Mouse (Mus musculus) right cerebral cortex, postnatal 4 days (tissue): ENCODE measurements around the gene Zfp566.
"Not testable (repeated sequence)": the region's sequence is repeated elsewhere in the genome, so short reads cannot be mapped to it uniquely, and the experiment has no call there.

ENCODE experiments used
- DNase-seq: peaks from one replicate; pipeline ENCODE4 v3.0.0-alpha.2; 2022

The Zfp566 gene

GRCm38 (mm10) chr7:30090092-30090969, at the start of gene Zfp566, which contains the start of gene Gm26920:
Gene Zfp566 (minus strand): TSS chr7:30090527.
Gene Gm26920 (minus strand): TSS chr7:30090410.
- DNase-seq: peak; percentile 92

DNA sequence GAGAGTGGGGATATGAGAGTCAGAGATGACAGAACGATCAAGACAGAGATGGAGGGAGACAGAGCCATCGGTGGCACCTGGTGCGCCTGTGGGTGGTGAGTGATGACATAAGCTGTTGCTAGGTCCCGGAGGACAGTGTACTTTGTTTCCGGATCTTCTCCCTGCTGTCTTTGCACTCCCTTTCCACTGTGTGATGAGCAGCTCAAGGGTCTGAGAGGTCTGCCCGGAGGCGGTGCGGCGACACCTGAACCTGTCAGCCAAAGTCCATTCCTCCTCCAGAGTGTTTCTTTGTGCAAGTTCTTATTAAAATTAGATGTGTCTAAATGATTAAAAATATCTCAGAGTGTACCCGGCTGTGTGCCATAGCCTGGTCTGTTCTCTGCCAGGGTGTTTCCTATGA, 46.5 kb upstream of the Zfp566 start:
- no peak for DNase-seq

DNA sequence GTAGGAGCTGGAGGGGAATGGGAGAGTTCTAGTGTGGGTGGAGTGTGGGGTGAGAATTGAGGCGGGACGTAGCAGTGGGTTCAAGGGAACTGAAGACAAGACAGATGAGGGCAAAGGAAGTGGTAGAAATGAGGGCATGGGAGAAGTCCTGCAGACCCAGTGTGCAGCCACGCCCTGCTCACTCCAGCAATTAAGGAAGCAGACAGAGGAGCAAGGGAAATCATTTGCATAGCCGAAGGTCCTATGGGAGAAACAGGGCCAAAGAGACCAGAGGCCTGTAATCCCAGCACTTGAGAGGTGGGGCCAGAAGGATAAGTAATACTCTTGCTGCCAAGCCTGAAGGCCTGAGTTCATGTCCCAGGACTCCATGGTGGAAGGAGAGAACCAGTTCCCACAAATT, 42.1 kb upstream of the Zfp566 start:
- DNase-seq: no peak

DNA sequence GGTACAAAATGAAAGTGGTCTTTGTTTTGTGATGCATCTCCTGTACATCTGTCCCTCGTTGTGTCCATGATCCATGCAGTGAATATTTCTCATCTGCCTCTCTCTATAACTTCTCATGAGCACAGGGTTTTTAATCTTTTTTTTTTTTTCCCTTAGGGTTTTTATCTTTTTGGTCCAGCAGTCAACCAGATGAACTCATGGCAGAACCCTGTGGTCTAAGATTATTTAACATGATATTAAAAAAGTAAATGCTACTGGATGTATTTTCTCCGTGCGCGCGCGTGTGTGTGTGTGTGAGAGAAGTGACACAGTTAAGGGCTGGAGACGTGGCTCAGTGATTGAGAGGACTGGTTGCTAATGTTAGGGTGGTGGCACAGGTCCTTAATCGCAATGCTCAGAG, 39.6 kb upstream of the Zfp566 start:
- no peak for DNase-seq

GRCm38 (mm10) chr7:30122188-30122530, 31.8 kb upstream of the Zfp566 start:
- DNase-seq: no peak

DNA sequence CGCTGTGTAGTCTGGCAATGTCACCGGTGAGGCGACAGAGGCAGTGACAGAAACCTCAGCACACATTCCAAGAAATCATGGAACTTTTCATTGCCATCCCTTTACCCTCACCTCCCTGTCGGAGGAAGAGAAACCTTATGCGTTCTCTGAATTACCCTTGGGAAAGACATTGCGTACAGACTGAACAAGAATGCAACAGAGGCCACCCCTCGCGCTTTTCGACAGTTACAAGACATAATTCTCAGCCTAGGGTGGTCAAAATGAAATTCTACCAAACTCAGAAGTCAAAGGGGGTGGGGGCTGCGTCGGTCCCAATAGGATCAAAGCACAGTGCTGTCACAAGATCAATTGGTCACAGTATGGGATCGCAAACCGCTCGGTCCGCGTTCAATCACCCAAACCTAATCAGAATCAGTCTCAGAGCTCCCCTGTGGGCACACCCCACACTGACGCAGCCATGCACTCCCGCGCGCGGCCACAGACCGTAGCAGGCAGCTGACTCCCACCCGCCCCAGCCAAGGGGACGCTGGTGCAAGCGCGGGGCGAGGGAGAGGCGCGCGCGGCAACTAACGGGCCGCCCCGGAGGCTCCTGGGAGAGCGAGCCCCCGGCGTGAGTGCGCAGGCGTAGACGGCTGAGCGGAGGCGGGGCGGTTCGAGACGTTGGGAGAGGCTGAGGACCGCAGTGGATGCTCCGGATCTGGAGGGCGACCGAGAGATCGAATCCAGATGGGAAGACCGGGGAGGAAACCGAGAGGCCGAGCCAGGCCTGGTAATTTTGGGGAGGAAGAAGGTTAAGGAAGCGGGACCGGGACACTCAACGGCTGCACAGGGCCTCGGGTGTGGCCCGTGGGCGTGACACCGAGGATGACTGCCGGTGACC, 31.2 kb upstream of the Zfp566 start, which contains the start of gene Zfp382:
Gene Zfp382 (plus strand): TSS at position 635 of the 880 bp plus-strand sequence.
- DNase-seq: peak; percentile 91

GRCm38 (mm10) chr7:30117935-30118334, 27.6 kb upstream of the Zfp566 start:
- not testable (repeated sequence) for DNase-seq

GRCm38 (mm10) chr7:30116076-30116475, 25.7 kb upstream of the Zfp566 start:
- no peak for DNase-seq

- peak; percentile 82 for DNase-seq
These were observed 9.0 kb upstream of the Zfp566 start for GRCm38 (mm10) chr7:30099297-30099696.

GRCm38 (mm10) chr7:30095551-30096125, 5.3 kb upstream of the Zfp566 start:
- DNase-seq: no peak

DNA sequence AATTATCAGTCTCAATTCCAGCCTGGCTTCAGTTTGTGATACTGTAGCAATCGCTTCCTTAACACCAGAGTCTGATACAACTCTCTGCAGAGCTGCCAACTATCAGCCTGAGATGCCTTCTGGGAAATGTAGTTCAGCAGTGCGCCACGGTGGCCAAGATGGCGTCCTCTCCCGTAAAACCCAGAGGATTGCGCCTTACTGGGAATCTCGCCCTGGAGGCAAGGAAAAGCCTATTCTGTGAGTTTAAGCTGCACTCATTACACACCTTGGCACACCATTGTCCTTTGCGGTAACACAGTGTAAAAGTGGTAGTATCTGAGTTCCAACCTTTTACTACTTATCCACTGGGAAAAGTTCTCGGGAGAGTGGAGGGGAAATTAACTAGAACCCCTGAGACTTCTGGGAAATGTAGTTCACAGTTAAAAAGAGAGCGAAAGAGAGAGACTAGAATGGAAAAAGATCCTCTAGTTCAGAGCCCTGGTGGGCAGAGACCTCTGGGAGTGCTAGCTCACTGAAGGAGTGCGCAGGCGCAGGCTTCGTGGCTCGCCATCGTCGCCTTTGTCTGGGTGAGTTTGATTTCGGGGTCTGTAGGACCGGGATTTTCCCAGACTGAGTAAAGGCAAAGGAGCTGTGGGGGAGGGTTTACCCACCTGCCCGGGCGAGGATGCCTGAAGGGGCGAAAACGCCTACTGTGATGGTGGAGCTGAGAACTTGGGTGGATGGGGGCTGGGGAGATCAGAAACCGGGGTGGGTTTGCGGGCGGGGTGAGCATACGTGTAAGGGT, 4.5 kb upstream of the Zfp566 start, which contains the start of gene Zfp260:
Gene Zfp260 (plus strand): TSS at position 132 of the 784 bp plus-strand sequence.
- peak; percentile 92 for DNase-seq

DNA sequence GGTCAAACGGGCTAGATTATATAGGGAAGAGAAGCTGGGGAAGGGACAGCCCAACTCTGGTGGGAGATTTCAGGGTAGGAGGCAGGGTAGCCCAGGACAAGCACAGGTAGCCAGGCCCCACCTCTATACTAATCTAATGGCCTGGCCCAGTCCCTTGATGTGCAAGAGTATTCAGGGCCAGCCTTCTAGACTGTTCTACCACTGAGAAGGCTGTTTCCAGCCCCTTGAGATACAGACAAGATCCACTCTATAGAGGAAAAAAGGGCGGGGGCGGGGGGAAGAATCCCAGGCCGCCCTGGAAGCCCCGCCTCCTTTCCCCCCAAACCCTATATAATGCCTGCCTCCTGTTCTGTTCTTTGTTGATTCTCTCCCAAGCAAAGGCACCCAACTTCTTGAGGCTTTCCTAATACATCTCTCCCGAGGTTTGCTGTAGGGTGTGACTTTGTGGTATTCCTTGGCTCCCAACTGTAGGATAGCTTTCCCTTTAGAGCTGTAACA, 3.6 kb upstream of the Zfp566 start:
- DNase-seq: no peak

GRCm38 (mm10) chr7:30092666-30093065, 2.3 kb upstream of the Zfp566 start:
- no peak for DNase-seq

DNA sequence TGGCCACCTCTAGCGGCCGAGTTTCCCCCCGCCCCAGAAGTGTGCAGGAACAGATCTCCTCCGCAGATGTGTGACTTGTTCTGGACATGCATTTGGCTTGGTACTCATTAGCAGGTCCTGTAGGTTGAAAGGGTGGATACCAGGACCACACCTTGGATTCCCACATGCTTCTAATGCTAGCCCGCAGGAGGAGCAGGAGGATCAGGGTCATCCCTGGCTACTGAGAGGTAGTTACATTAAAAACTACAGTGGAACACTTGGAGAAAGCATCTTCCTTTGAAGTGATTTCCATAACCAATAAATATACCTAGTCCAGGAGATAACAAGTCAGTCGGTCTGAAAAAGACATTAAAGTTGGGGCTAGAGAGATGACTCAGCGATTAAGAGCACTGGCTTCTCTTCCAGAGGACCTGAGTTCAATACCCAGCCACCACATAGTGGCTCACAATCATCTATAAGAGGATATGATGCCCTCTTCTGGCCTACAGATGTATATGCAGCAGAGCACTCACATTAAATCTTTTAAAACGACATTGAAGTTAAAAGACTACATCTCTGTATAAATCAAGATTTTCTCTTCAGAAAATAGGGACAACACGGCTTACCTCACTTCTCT, 751 bp upstream of the Zfp566 start:
- DNase-seq: no peak

DNA sequence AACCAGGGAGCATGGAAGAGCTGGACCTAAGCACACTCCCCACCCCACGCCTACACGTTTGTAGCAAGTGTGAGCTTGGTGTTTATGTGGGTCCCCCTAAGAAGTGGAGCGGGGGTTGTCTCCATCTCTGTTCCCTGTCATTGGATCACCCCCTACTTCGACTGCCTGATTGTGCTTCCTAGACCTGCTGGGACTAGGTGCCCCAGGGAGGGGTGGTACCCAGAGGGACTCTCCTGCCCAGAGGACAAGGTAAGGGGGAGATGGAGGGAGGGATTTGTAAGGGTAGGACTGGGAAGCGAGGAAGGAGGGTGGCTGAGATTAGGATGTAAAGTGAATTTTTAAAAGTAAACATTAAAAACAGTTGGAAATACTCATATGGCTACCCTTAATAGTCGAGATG, 922 bp downstream of the Zfp566 start:
- no peak for DNase-seq

DNA sequence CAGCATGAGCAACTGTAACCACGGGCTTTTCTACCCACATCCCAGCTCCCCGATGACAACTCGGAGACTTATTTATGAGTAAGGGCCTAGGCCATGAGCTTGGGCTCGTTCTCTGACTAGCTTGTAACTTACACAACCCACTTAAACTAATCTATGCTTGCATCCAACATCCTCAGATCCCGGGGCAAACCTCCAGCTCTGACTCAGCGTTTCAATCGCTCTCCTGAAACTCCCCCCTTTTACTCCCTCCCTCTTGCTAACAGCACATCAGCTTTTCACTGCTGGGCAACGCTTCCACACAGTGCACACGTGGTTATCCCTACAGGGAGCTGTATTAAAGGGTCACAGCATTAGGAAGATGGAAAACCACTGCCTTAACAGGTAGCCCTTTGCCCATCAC, 3.8 kb downstream of the Zfp566 start:
- no peak for DNase-seq

DNA sequence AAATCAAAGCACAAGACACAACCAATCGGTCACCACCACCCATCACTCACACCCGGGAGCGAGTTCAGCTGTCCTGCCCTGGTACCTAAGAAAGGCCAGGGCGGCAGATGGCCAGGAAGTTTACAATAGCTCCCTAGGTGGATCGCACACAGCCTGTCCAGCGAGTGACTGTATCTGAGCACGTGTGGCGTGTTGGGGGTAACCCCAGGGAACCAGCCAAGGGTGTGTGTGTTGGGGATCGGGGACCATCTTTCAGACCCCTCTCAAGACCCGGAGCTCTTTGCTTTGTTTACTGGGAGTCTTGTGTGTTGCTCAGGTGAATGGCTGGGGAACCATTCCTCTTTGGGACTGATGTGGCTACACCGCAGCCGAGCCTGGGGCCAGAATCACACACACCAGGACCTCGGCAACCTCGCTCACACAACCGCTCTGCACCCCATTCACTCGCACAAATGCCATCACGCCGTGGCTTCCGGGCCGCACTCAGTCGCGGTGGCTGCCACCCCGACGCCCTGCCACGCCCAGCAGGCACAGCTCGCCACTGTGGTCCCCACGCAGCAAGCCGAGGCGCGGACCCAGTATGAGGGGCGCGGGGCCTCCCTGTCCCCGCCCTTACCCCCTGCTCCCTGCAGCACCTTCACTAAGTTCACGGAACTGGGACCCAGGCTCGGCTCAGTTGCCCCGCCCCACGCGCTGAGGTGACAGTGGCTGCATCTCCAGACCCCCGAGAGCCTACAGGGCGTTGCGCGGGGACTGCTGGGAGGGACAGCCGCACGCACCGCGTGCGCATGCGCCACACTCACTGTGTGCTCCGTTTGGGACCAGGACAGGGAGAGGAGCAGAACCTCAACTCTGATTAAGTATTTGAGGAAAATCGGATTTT, 17.9 kb downstream of the Zfp566 start, which contains the start of gene Zfp82:
Gene Zfp82 (minus strand): TSS at position 755 of the 883 bp plus-strand sequence.
- peak; percentile 82 for DNase-seq

- DNase-seq: no peak
These were observed 25.7 kb downstream of the Zfp566 start for GRCm38 (mm10) chr7:30064622-30065021.

DNA sequence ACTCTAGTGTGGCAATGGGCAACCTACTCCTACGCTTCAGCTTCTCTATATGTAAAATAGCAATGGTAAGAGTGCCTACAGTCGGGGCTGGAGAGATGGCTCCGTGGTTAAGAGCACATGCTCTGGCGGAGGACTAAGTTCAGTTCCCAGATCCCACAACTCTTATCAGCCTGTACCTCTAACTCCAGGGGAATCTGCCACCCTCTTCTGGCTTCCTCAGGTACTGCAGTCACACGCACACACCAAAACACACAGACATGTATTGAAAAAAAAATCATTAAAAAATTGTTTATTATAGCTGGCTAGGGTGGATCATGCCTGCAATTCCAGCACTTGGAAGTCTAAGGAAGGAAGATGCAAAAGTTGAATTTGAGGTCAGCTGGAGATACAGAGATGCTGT, 27.8 kb downstream of the Zfp566 start:
- peak; percentile 25 for DNase-seq

DNA sequence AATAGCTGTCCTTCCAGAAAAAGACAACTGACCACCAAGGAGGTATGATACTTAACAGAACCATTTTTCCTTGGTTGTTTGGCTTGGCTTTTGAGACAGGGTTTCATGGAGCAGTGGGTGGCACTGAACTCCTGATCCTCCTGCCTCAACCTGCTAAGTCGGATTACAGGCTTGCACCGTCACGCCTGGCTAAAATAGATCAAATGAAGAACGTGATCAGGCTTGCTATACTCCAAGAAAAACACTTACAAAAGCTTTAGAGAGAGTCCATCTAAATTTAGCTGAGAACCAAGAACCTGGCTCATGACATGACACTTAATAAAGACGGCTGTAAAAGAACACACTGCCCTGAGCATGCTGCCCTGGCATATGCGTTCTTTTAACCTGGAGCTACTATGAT, 30.0 kb downstream of the Zfp566 start:
- DNase-seq: no peak

DNA sequence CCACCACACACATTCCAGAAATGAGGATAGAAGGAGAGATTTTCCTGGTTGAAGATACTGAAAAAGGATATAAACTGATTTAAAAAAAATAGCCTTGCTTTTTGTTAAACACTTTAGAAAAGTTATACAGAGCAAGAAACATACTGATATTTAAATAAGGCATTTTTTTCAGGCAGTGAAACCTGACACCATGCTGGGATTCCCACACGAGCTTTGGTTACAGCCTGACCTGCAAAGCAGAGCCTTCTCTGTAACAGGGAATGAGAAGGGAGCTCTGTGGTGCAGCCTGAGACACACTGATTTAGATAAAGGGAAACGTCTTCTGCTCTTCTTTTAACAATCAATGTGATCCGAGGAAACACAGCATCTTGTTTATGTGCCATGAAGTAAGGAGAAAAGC, 36.7 kb downstream of the Zfp566 start:
- DNase-seq: no peak
